Mouse (Mus musculus) limb, embryonic 14.5 days (tissue): ENCODE measurements around the gene Abca3. TPM values are rescaled to one million over a fixed set of nuclear protein-coding genes. Genes with fewer than 3 reads are reported as not detected.
A peak's percentile ranks its signal among the peaks of the same experiment; 100 is the strongest.
"Not testable (repeated sequence)": the region's sequence is repeated elsewhere in the genome, so short reads cannot be mapped to it uniquely, and the experiment has no call there.

Experiments
- ATAC-seq: fragments of 200-750 bp; cut with Nextera tagmentation; 2 replicates; pipeline ENCODE4 v1.8.0; 2017; ENCODE audit warnings: low read depth, moderate number of reproducible peaks, moderate TSS enrichment; ENCODE audit not compliant: low FRiP score
- DNase-seq: peaks from one replicate; pipeline ENCODE4 v3.0.0-alpha.2; 2015; ENCODE audit warnings: low spot score
- H3K27ac ChIP-seq: fragments of 300-500 bp; sonication (generic); replicated peaks from 2 replicates; pipeline ENCODE4 v1.5.1; 2014; ENCODE audit warnings: low read depth, mild to moderate bottlenecking, low read length, moderate library complexity, mixed read lengths
- H3K27me3 ChIP-seq: fragments of 300-500 bp; sonication (generic); 2 replicates; pipeline ENCODE4 v1.6.1; 2014; ENCODE audit warnings: low read length, mixed read lengths; ENCODE audit not compliant: control insufficient read depth, insufficient read depth
- H3K36me3 ChIP-seq: fragments of 300-500 bp; sonication (generic); 2 replicates; pipeline ENCODE4 v1.6.1; 2014; ENCODE audit warnings: mild to moderate bottlenecking, low read length, moderate library complexity, mixed read lengths; ENCODE audit not compliant: control insufficient read depth, insufficient read depth
- H3K4me1 ChIP-seq: fragments of 300-500 bp; sonication (generic); 2 replicates; pipeline ENCODE4 v1.6.1; 2014; ENCODE audit warnings: antibody characterized with exemption, low read length, mixed read lengths; ENCODE audit not compliant: control insufficient read depth, insufficient read depth
- H3K4me2 ChIP-seq: fragments of 300-500 bp; sonication (generic); replicated peaks from 2 replicates; pipeline ENCODE4 v1.6.1; 2014; ENCODE audit warnings: low read depth, mild to moderate bottlenecking, low read length, moderate library complexity; ENCODE audit not compliant: severe bottlenecking
- H3K4me3 ChIP-seq: fragments of 300-500 bp; sonication (generic); replicated peaks from 2 replicates; pipeline ENCODE4 v1.5.1; 2014; ENCODE audit warnings: low read length
- H3K9ac ChIP-seq: fragments of 300-500 bp; sonication (generic); 2 replicates; pipeline ENCODE4 v1.6.1; 2014; ENCODE audit warnings: mild to moderate bottlenecking, low read depth, low read length, moderate library complexity; ENCODE audit not compliant: severe bottlenecking
- H3K9me3 ChIP-seq: fragments of 300-500 bp; sonication (generic); 2 replicates; pipeline ENCODE4 v1.6.1; 2016; ENCODE audit warnings: low read length; ENCODE audit not compliant: control insufficient read depth
- POLR2A ChIP-seq: fragments of 200-500 bp; IDR thresholded peaks from 2 replicates; pipeline ENCODE4 v1.8.0; 2012; ENCODE audit warnings: inconsistent platforms, mild to moderate bottlenecking, moderate library complexity, borderline replicate concordance; ENCODE audit not compliant: insufficient read depth, insufficient read length; ENCODE audit errors: extremely low read depth
- WGBS: fragments of 180-500 bp; shearing (Covaris S2); extraction: QIAGEN DNeasy Blood & Tissue Kit; methylation state at CpG from one replicate; pipeline ENCODE4 v1.1.7; 2014; 5-methylcytosine and 5-hydroxymethylcytosine counted together
- polyA plus RNA-seq, 2 experiments: library from polyadenylated mRNA; depleted of rRNA in 1 of 2; stranded (reverse) in 1 of 2; unstranded in 1 of 2; fragments of >200 nt; fragmentation: Nextera tagmentation in 1 of 2; extraction: Ambion mirVana in 1 of 2; gene quantifications; 2 replicates each; pipeline versions ENCODE4 v1.2.1 to v1.2.3; 2012 to 2014

Abca3 gene
- polyA plus RNA-seq, 2 experiments: 9.0 to 12.4 TPM

GRCm38 (mm10) chr17:24416051-24416652 is 64.4 kb downstream of the Abca3 start:
- peaks cover 60% of the 10 kb centered on the region for H3K36me3 ChIP-seq
- ATAC-seq (no peak), DNase-seq (no peak)
- WGBS: 78% methylated on average over 3 of the region's 3 CpGs
- no peak for TF ChIP-seq POLR2A
- H3K4me2 ChIP-seq: peak overlapping the region; percentile 82
- no peaks in the 10 kb centered on the region for H3K9me3 ChIP-seq
- no peak overlapping the region for H3K27ac ChIP-seq
- no peaks in the 10 kb centered on the region for H3K27me3 ChIP-seq
- H3K9ac ChIP-seq: peak overlapping the region; percentile 93
- H3K4me3 ChIP-seq: peak overlapping the region; percentile 93
- H3K4me1 ChIP-seq: peaks cover 11% of the 10 kb centered on the region

GRCm38 (mm10) chr17:24423114-24423513 is 71.4 kb downstream of the Abca3 start:
- Histone ChIP-seq H3K4me3 (no peak overlapping the region), H3K27ac (no peak overlapping the region), H3K9ac (no peak overlapping the region), H3K9me3 (no peaks in the 10 kb centered on the region), H3K36me3 (peaks cover 74% of the 10 kb centered on the region), H3K4me1 (peaks cover 8% of the 10 kb centered on the region), H3K27me3 (no peaks in the 10 kb centered on the region), H3K4me2 (no peak overlapping the region)
- TF ChIP-seq POLR2A: no peak
- DNase-seq (no peak), ATAC-seq (no peak)
- 93% methylated on average over 4 of the region's 4 CpGs for WGBS

- H3K4me3 ChIP-seq: no peak overlapping the region
- no peaks in the 10 kb centered on the region for H3K27me3 ChIP-seq
- 89% methylated on average over 5 of the region's 5 CpGs for WGBS
- H3K4me2 ChIP-seq: no peak overlapping the region
- TF ChIP-seq POLR2A: no peak
- no peak overlapping the region for H3K27ac ChIP-seq
- H3K36me3 ChIP-seq: peaks cover 60% of the 10 kb centered on the region
- no peak overlapping the region for H3K9ac ChIP-seq
- no peaks in the 10 kb centered on the region for H3K9me3 ChIP-seq
- peaks cover 8% of the 10 kb centered on the region for H3K4me1 ChIP-seq
- DNase-seq (no peak), ATAC-seq (no peak)
These were observed 72.7 kb downstream of the Abca3 start for GRCm38 (mm10) chr17:24424489-24424888.

- H3K9ac ChIP-seq, H3K9me3 ChIP-seq, ATAC-seq, H3K27me3 ChIP-seq, H3K4me1 ChIP-seq, H3K27ac ChIP-seq, H3K4me3 ChIP-seq, H3K4me2 ChIP-seq, DNase-seq: not testable (repeated sequence)
- peaks cover 52% of the 10 kb centered on the region for H3K36me3 ChIP-seq
- 94% methylated on average over 4 of the region's 8 CpGs for WGBS
These were observed 73.6 kb downstream of the Abca3 start for GRCm38 (mm10) chr17:24425326-24425725.

- 76% methylated on average over 7 of the region's 7 CpGs for WGBS
- no peaks in the 10 kb centered on the region for H3K27me3 ChIP-seq
- TF ChIP-seq POLR2A: no peak
- no peak overlapping the region for H3K27ac ChIP-seq
- H3K36me3 ChIP-seq: peaks cover 48% of the 10 kb centered on the region
- no peak; the same call in 1 of the 2 replicates for ATAC-seq
- no peak overlapping the region for H3K9ac ChIP-seq
- no peak for DNase-seq
- peaks cover 14% of the 10 kb centered on the region for H3K4me1 ChIP-seq
- 0 out of 2 replicates have a peak overlapping the region, but pooled peaks have one; percentile 69 for H3K4me3 ChIP-seq
- H3K4me2 ChIP-seq: peak overlapping the region; percentile 59; the same call in 1 of the 2 replicates
- no peaks in the 10 kb centered on the region for H3K9me3 ChIP-seq
These were observed 74.2 kb downstream of the Abca3 start for GRCm38 (mm10) chr17:24425905-24426304.
